Mouse (Mus musculus) yolk sac, embryonic 10.5 days (tissue): ENCODE data around the gene Trip4.
"Not testable (repeated sequence)": the region's sequence is repeated elsewhere in the genome, so short reads cannot be mapped to it uniquely, and the experiment has no call there.

Source experiments
- DNase-seq: peaks from one replicate; pipeline ENCODE4 v3.0.0-alpha.2; 2017; ENCODE audit warnings: low spot score

Gene Trip4

DNA sequence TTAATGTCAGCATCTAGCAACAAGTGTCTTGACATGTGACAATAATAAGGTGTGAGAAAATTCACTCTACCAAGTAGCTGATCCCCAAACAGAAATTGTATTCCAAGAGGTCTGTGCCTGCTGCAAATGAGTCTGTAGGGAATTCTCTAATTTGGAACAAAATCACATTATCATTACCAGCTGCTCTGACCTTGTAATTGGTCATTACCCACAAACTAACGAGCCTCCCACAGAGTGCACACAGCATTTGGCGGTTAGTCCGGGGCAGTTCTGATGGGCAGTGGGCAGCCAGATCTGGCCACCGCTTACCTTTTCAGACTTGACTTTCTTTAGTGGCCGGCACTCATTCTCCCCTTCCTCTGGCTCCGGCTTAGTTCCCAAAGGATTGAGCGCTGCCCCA lies 114.3 kb downstream of the Trip4 start:
- DNase-seq = no peak

DNA sequence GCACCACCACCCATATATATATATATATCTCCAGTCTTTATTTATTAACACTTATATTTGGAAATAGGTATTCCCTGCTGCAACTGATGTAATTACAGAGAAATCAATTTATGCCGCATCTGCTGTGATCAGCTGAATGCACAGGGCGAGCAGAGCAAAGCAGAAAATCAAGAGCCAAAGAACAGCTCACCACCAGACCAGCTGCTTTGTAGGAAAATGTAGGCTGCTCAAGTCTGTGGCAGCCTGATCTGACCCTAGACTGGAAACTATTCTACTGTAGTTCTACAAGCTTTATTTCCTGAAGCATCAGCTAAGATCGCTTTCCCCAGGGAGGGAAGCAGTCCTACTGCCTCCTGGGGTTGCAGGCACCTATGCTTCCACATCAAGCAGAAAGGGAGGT lies 115.1 kb downstream of the Trip4 start:
- no peak for DNase-seq

DNA sequence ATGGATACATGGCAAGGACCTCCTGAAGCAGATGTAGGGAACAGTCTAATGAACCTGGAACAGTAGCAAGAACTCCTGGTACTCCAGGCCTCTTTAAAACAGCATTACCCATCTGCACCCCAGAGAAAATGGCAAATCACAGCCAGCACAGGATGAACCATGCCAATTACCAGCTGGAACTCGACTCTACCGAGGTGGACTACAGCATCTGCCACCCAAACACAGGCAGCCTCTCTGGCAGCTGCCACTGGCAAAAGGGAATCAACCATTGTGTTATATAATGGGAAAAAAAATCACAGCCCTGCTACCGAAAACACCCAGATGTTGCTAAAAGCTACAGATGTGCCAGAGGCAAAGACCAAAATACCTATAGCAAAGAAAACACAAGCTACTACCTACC lies 115.5 kb downstream of the Trip4 start:
- no peak for DNase-seq

DNA sequence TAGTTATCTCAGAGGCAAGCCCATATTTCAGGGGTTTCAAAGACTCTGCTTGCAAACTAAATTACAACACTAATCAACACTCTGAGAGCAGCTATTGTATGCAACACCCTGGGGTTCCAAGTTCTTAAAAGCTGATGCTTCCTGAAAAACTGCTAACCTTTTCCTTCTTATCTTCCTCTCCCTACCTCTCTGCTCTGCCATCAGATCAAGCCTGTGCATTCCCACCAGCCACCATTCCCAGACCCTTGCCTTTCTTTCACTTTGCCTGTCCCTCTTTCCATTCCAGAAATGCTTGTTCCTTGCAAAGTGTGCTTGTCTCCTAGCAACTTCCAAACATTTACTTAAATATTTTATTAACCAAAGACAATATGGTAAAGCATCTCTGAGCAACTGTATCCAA lies 116.7 kb downstream of the Trip4 start:
- no peak for DNase-seq

DNA sequence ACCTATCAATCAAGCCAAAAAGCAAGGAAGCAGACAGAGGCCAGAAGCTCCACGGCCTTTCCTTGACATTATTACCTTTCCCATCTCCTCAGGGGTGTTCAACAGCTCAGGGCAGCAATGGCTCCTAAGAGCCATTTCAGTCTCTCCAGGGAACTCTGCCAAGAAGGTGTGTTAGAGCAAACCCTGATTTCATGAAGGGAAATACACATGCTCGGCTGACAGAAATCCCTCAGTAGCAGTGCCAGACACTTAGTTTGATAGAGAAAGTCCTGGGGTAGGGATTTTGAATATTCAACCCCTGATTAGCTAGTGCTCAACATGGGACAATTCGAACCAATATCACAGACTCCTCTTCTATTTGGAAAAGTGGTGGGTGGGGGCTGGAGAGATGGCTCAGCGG lies 117.5 kb downstream of the Trip4 start:
- no peak for DNase-seq

DNA sequence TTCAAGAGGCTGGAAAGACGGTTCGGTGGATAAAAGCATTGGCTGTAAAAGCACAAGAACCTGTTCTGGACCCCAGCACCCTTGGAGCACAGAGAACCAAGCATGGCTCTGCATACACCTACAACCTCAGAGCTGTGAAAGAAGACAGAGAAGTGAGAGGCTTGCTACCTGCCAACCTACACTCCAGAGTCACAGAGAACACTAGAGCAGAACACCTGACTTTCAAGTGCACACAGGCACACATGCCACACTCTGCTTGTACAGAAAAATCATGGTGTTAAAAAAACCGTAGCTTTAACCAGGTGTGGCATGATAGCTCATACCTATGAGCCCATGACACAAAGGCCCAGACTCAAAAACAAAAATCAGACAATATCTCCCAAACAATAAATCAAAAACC lies 118.8 kb downstream of the Trip4 start:
- DNase-seq = no peak

DNA sequence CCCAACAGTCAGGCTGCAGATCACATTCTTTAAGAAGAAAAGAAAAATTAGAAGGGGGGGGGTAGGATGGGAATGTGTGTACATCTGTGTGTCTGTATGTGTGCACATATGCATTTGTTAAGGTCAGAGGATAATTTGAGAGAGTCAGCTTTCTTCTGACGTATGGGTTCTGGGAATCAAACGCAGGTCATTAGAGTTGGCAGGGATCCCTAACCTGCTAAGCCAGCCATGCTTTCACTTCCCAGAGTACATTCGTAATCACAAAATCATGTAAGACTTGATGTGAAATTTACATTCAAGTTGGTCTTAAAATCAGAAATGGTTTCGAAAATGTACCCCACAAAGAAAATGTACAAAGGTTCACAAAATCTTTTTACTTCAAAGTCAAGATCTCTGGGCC lies 120.0 kb downstream of the Trip4 start:
- no peak for DNase-seq

DNA sequence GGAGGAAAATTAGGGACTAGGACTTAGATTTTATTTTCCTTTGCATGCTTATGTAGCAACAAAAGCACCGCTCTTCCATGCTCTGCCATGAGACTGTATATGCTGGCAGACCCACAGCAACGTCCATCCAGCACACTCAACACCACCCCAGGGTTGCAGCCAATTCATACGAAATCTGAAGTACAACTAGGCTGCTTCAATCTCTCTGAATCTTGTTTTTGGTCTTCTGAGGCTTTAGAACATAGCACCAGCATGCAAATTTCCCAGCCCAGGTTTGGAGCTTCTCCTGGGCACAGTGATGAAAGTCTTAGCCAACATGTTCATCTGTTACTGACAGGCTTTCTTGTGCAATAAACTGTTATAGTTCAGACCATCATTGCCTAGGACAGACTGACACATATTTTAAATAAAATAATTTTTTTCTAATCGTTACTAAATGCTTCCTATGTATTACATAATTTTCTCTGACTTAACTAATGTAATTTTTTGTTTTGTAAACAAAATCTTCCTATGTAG lies 120.7 kb downstream of the Trip4 start:
- DNase-seq = no peak

DNA sequence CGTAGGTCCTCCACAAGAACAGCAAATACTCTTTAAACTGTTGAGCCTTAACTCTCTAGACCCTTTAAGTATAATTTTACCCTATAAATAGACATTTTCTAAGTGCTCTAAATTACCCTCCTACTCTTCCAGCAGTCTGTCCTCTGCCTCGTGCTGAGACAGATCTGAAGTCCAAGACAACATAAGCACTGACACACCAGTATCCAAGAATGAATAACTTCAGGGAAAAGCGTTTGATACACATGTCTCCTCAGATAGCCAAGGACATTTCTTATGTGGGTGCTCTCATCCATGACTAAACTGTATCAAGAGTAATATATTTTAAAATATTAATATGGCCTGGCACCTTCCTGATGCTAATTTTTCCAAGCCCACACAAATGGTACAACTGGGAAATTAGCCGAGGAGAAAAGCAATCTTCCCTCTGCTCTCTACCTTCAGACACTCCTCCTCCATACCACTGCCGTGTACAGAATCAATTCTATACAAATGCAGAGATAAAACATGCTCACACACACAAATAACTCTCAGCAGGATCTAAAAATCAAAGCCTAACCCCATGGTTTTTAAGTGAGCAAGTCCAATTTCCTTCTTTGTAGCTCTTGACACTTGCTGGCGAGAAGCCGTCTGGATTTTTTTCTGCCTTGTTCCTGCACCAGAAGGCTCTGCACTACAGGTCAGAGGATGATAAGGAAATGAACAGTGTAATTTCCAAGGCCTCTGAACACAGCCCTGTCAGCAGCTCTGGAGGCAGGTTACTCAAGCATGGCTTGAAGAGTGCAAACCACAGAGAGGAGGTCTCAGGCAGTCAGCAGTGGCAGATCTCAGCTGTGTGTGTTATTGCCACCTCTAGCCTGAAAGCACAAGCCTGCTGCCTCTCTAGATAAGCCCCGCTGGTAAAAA lies 121.5 kb downstream of the Trip4 start:
- DNase-seq = peak; percentile 74

DNA sequence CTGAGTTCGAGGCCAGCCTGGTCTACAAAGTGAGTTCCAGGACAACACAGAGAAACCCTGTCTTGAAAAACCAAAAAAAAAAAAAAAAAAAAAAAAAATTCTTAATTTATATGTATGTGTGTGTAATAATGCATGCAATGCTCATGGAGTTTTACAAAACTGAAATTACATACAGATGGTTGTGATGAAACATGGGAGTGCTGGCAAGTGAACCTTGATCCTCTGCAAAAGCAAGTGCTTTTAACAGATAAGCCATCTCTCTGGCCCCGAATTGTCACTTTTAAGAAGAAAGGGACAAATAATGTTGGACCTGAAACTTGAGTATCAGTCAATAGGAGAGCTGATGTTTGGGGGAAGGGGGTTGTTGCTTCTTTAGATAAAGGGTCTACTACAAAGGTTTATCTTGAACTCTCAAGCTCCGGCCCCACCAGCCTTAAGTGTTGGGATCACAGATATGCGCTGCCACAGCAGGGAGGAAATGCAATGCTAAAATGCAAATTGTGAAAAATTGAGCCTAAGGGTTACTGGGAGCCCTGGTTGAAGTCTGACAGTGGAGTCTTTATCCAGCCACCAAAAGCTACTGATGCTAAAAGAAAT lies 122.7 kb downstream of the Trip4 start:
- peak; percentile 31 for DNase-seq

DNA sequence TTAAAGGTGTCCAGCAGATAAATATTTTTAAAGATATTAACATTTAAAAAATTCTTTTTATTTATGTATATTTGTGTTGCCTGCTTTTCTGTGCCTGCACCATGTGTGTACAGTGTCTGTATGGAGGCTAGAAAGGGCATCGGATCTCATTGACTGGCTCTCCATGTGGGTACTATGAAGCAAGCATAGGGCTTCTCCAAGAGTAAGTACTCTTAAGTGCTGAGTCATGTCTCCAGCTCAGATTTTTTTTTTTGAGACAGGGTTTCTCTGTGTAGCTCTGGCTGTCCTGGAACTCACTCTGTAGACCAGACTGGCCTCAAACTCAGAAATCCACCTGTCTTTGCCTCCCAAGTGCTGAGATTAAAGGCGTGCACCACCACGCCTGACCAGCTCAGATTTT lies 129.0 kb downstream of the Trip4 start:
- DNase-seq = not testable (repeated sequence)
